Comparison of ENCODE assay signal across 19 mouse cellular contexts in the genomic region with DNA sequence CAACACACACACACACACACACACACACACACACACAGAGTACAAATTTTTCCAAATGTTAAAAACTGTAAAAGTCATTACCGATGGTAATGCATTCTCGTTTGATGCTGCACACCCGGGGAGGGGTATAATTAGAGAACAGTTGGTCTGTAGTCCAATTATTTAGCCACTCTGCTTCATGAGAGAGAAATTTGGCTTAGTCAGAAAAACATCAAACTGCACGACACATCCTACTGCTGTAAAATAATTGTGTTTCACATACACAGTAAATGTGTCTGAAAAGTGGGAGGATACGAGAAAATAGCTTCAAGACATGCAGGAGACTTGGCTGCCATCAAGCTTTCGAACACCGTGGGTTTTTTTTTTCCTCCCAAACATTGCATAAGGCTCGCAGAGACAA.
DNase-seq lines count a peak whose midpoint lies in the region; ATAC-seq lines count a peak whose summit lies in the region.
"Had no signal": no experiment of that assay in that cellular context is flagged by ENCODE, and none has a peak within 500 bp of the region (broad histone marks: within the 10 kb centered on the region; RNA-seq: fewer than 3 reads in every experiment).

No protein-coding gene starts in this region.

- 36% methylated on average over 8 of the region's 8 CpGs for WGBS in hindbrain, embryonic 16.5 days
- 38% methylated on average over 8 of the region's 8 CpGs for WGBS in hindbrain, embryonic 14.5 days

- H3K9ac ChIP-seq in hindbrain, embryonic 16.5 days (ENCODE audit: low read depth, low read length) = no peak overlapping the region
- H3K9ac ChIP-seq in hindbrain, embryonic 14.5 days = no peak overlapping the region
- H3K9ac ChIP-seq: embryonic facial prominence, embryonic 13.5 days; heart, embryonic 13.5 days; limb, embryonic 15.5 days had no signal

- ATAC-seq in hindbrain, embryonic 16.5 days = no peak
- ATAC-seq in hindbrain, embryonic 14.5 days (ENCODE audit: low FRiP score) = no peak

- 0 out of 2 replicates have a peak, but pooled peaks cover 3% of the 10 kb centered on the region for H3K4me1 ChIP-seq in hindbrain, embryonic 16.5 days (ENCODE audit: control insufficient read depth, insufficient read depth, low read depth, low read length)
- peaks cover 11% of the 10 kb centered on the region; the same call in 1 of the 2 replicates for H3K4me1 ChIP-seq in hindbrain, embryonic 14.5 days (replicated peaks; ENCODE audit: control insufficient read depth, insufficient read depth, low read length)
- H3K4me1 ChIP-seq: heart, embryonic 13.5 days; megakaryocyte, embryonic 14.5 days had no signal

- DNase-seq in hindbrain, embryonic 14.5 days (ENCODE audit: low spot score) = no peak
- peak; percentile 44 for DNase-seq in right cerebral cortex, adult 18-20 months
- DNase-seq in right cerebral cortex, postnatal 14 days = no peak
- DNase-seq in left cerebral cortex, adult 9 months (ENCODE audit: low spot score in 2 of 2) = peak; percentile 39 to 43
- DNase-seq in telencephalon, adult 2 months (ENCODE audit: low read depth, low spot score) = peak; percentile 80
- DNase-seq in retina, embryonic 14.5 days (ENCODE audit: low spot score) = no peak
- DNase-seq: adrenal gland, postnatal 25 days; cerebellum, adult 8-10 months; heart, postnatal 36 days; kidney, adult 9 months; kidney, postnatal 36 days; lung, postnatal 10 days; thymus, postnatal 25 days had no signal

- no peaks in the 10 kb centered on the region for H3K36me3 ChIP-seq in hindbrain, embryonic 16.5 days (ENCODE audit: control insufficient read depth, insufficient read depth, low read length)
- H3K36me3 ChIP-seq in hindbrain, embryonic 14.5 days (replicated peaks; ENCODE audit: control insufficient read depth, insufficient read depth) = no peaks in the 10 kb centered on the region
- H3K36me3 ChIP-seq: embryonic facial prominence, embryonic 13.5 days; heart, embryonic 13.5 days; limb, embryonic 15.5 days had no signal

- H3K27ac ChIP-seq in hindbrain, embryonic 16.5 days (ENCODE audit: low read depth, low read length) = no peak overlapping the region
- H3K27ac ChIP-seq in hindbrain, embryonic 14.5 days = no peak overlapping the region
- H3K27ac ChIP-seq: embryonic facial prominence, embryonic 13.5 days; heart, embryonic 13.5 days; left cerebral cortex, adult 2 months; limb, embryonic 15.5 days had no signal

- no peak overlapping the region for H3K4me3 ChIP-seq in hindbrain, embryonic 16.5 days (ENCODE audit: low read length)
- H3K4me3 ChIP-seq in hindbrain, embryonic 14.5 days (replicated peaks; ENCODE audit: low read length) = no peak overlapping the region
- H3K4me3 ChIP-seq: embryonic facial prominence, embryonic 13.5 days; heart, embryonic 13.5 days; left cerebral cortex, adult 2 months; limb, embryonic 15.5 days; megakaryocyte, embryonic 14.5 days had no signal

- 0 out of 2 replicates have a peak overlapping the region, but pooled peaks have one; percentile 15 for H3K4me2 ChIP-seq in hindbrain, embryonic 16.5 days (ENCODE audit: low read length)
- H3K4me2 ChIP-seq in hindbrain, embryonic 14.5 days (replicated peaks) = no peak overlapping the region
- H3K4me2 ChIP-seq: embryonic facial prominence, embryonic 13.5 days; heart, embryonic 13.5 days; limb, embryonic 15.5 days had no signal

- H3K9me3 ChIP-seq in hindbrain, embryonic 16.5 days (ENCODE audit: control insufficient read depth, low read length) = no peaks in the 10 kb centered on the region
- no peaks in the 10 kb centered on the region for H3K9me3 ChIP-seq in hindbrain, embryonic 14.5 days (ENCODE audit: control insufficient read depth, low read length)
- H3K9me3 ChIP-seq: embryonic facial prominence, embryonic 13.5 days; heart, embryonic 13.5 days; limb, embryonic 15.5 days had no signal

- no peaks in the 10 kb centered on the region for H3K27me3 ChIP-seq in hindbrain, embryonic 16.5 days (replicated peaks; ENCODE audit: control insufficient read depth, insufficient read depth, low read length)
- no peaks in the 10 kb centered on the region for H3K27me3 ChIP-seq in hindbrain, embryonic 14.5 days (ENCODE audit: control insufficient read depth, insufficient read depth, low read length)
- H3K27me3 ChIP-seq: embryonic facial prominence, embryonic 13.5 days; heart, embryonic 13.5 days; limb, embryonic 15.5 days; megakaryocyte, embryonic 14.5 days had no signal

Comparison
In these comparisons a context has a peak if more than half of its experiments do, and no peak if none do; other contexts are left out.
1. DNase-seq: peak in right cerebral cortex, adult 18-20 months (single experiment), left cerebral cortex, adult 9 months (2 of 2) and telencephalon, adult 2 months (single experiment); none in hindbrain, embryonic 14.5 days (single experiment), right cerebral cortex, postnatal 14 days (single experiment) and retina, embryonic 14.5 days (single experiment).